Mouse (Mus musculus) hindbrain, embryonic 16.5 days (tissue): ENCODE measurements at regions not wholly inside any gene's neighbourhood (a gene's known extent, or its start where the extent isn't known, plus 50 kb on each side); places are given as distances from the start of the nearest gene placed in this dataset.

Experiments
- ATAC-seq: fragments of 200-750 bp; cut with Nextera tagmentation; 2 replicates; pipeline ENCODE4 v1.8.0; 2017; ENCODE audit warnings: moderate TSS enrichment, moderate library complexity
- H3K27ac ChIP-seq: fragments of 300-500 bp; sonication (generic); 2 replicates; pipeline ENCODE4 v1.5.1; 2014; ENCODE audit warnings: low read depth, mild to moderate bottlenecking, control low read depth, low read length, moderate library complexity
- H3K27me3 ChIP-seq: fragments of 300-500 bp; sonication (generic); replicated peaks from 2 replicates; pipeline ENCODE4 v1.6.1; 2014; ENCODE audit warnings: low read length; ENCODE audit not compliant: control insufficient read depth, insufficient read depth
- H3K36me3 ChIP-seq: fragments of 300-500 bp; sonication (generic); 2 replicates; pipeline ENCODE4 v1.6.1; 2014; ENCODE audit warnings: mild to moderate bottlenecking, low read length, moderate library complexity, mixed read lengths; ENCODE audit not compliant: control insufficient read depth, insufficient read depth
- H3K4me1 ChIP-seq: fragments of 300-500 bp; sonication (generic); 2 replicates; pipeline ENCODE4 v1.6.1; 2014; ENCODE audit warnings: low read depth, low read length; ENCODE audit not compliant: control insufficient read depth, insufficient read depth
- H3K4me2 ChIP-seq: fragments of 300-500 bp; sonication (generic); 2 replicates; pipeline ENCODE4 v1.6.1; 2014; ENCODE audit warnings: mild to moderate bottlenecking, low read length, control low read depth, moderate library complexity
- H3K4me3 ChIP-seq: fragments of 300-500 bp; sonication (generic); 2 replicates; pipeline ENCODE4 v1.5.1; 2014; ENCODE audit warnings: mild to moderate bottlenecking, low read length, control low read depth, moderate library complexity
- H3K9ac ChIP-seq: fragments of 300-500 bp; sonication (generic); 2 replicates; pipeline ENCODE4 v1.6.1; 2014; ENCODE audit warnings: low read depth, mild to moderate bottlenecking, control low read depth, low read length, moderate library complexity
- H3K9me3 ChIP-seq: fragments of 300-500 bp; sonication (generic); 2 replicates; pipeline ENCODE4 v1.6.1; 2014; ENCODE audit warnings: mild to moderate bottlenecking, low read length, moderate library complexity; ENCODE audit not compliant: control insufficient read depth
- WGBS: fragments of 180-500 bp; shearing (Covaris S2); extraction: QIAGEN DNeasy Blood & Tissue Kit; methylation state at CpG from one replicate; pipeline ENCODE4 v1.1.7; 2014; 5-methylcytosine and 5-hydroxymethylcytosine counted together

- no peaks in the 10 kb centered on the region for H3K27me3 ChIP-seq
- WGBS: 88% methylated on average over 3 of the region's 3 CpGs
- no peak overlapping the region for H3K4me3 ChIP-seq
- no peak overlapping the region for H3K27ac ChIP-seq
- no peaks in the 10 kb centered on the region for H3K9me3 ChIP-seq
- no peaks in the 10 kb centered on the region for H3K4me1 ChIP-seq
- H3K4me2 ChIP-seq: no peak overlapping the region
- ATAC-seq: no peak
- H3K36me3 ChIP-seq: no peaks in the 10 kb centered on the region
- H3K9ac ChIP-seq: no peak overlapping the region
These were observed 760.0 kb upstream of the Lrrc6 start for GRCm38 (mm10) chr15:67260666-67261065.

- H3K4me3 ChIP-seq: no peak overlapping the region
- no peak overlapping the region for H3K27ac ChIP-seq
- peak; percentile 61 for ATAC-seq
- H3K4me2 ChIP-seq: no peak overlapping the region
- H3K36me3 ChIP-seq: no peaks in the 10 kb centered on the region
- no peaks in the 10 kb centered on the region for H3K9me3 ChIP-seq
- 33% methylated on average over 4 of the region's 4 CpGs for WGBS
- peaks cover 2% of the 10 kb centered on the region; the same call in 1 of the 2 replicates for H3K27me3 ChIP-seq
- H3K4me1 ChIP-seq: peaks cover 7% of the 10 kb centered on the region; the same call in 1 of the 2 replicates
- H3K9ac ChIP-seq: no peak overlapping the region
These were observed 748.4 kb upstream of the Lrrc6 start for GRCm38 (mm10) chr15:67249147-67249546.

- Histone ChIP-seq H3K27ac (no peak overlapping the region), H3K4me3 (no peak overlapping the region)
- ATAC-seq: no peak
These were observed 747.8 kb upstream of the Lrrc6 start for GRCm38 (mm10) chr15:67248471-67248870.

GRCm38 (mm10) chr15:67245658-67246268 lies 745.1 kb upstream of the Lrrc6 start:
- Histone ChIP-seq H3K36me3 (no peaks in the 10 kb centered on the region), H3K4me2 (peak overlapping the region; percentile 10), H3K4me1 (peaks cover 7% of the 10 kb centered on the region; the same call in 1 of the 2 replicates), H3K27me3 (0 out of 2 replicates have a peak, but pooled peaks cover 2% of the 10 kb centered on the region), H3K9me3 (no peaks in the 10 kb centered on the region), H3K27ac (no peak overlapping the region), H3K4me3 (no peak overlapping the region), H3K9ac (no peak overlapping the region)
- 30% methylated on average over 4 of the region's 4 CpGs for WGBS
- no peak for ATAC-seq

More at GRCm38 (mm10) chr15:67248471-67248870, 747.8 kb upstream of the Lrrc6 start:
- H3K4me1 ChIP-seq: peaks cover 7% of the 10 kb centered on the region; the same call in 1 of the 2 replicates
- H3K9ac ChIP-seq: no peak overlapping the region
- H3K36me3 ChIP-seq: no peaks in the 10 kb centered on the region
- H3K9me3 ChIP-seq: no peaks in the 10 kb centered on the region
- no peak overlapping the region for H3K4me2 ChIP-seq
- peaks cover 2% of the 10 kb centered on the region; the same call in 1 of the 2 replicates for H3K27me3 ChIP-seq

- WGBS: 24% methylated on average over 10 of the region's 10 CpGs
These were observed 744.4 kb upstream of the Lrrc6 start for GRCm38 (mm10) chr15:67244908-67245657.

GRCm38 (mm10) chr15:67235107-67235785 lies 734.5 kb upstream of the Lrrc6 start:
- WGBS: 83% methylated on average over 5 of the region's 5 CpGs
- H3K27me3 ChIP-seq: no peaks in the 10 kb centered on the region
- ATAC-seq: no peak

More at GRCm38 (mm10) chr15:67244908-67245657, 744.4 kb upstream of the Lrrc6 start:
- H3K27me3 ChIP-seq: no peaks in the 10 kb centered on the region
- ATAC-seq: peak; percentile 87
- H3K9ac ChIP-seq: peak overlapping the region; percentile 5; the same call in 1 of the 2 replicates
- H3K4me2 ChIP-seq: peak overlapping the region; percentile 10
- H3K9me3 ChIP-seq: no peaks in the 10 kb centered on the region
- peaks cover 7% of the 10 kb centered on the region; the same call in 1 of the 2 replicates for H3K4me1 ChIP-seq
- no peak overlapping the region for H3K27ac ChIP-seq
- H3K36me3 ChIP-seq: no peaks in the 10 kb centered on the region
- H3K4me3 ChIP-seq: no peak overlapping the region

GRCm38 (mm10) chr15:67229359-67229758 lies 728.6 kb upstream of the Lrrc6 start:
- H3K4me3 ChIP-seq: no peak overlapping the region
- no peaks in the 10 kb centered on the region for H3K27me3 ChIP-seq
- 55% methylated on average over 5 of the region's 5 CpGs for WGBS
- no peak overlapping the region for H3K4me2 ChIP-seq
- no peak overlapping the region for H3K9ac ChIP-seq
- no peak; the same call in 1 of the 2 replicates for ATAC-seq
- no peaks in the 10 kb centered on the region for H3K4me1 ChIP-seq
- no peaks in the 10 kb centered on the region for H3K9me3 ChIP-seq
- H3K27ac ChIP-seq: no peak overlapping the region
- H3K36me3 ChIP-seq: no peaks in the 10 kb centered on the region

More at GRCm38 (mm10) chr15:67235107-67235785, 734.5 kb upstream of the Lrrc6 start:
- Histone ChIP-seq H3K4me1 (no peaks in the 10 kb centered on the region), H3K9ac (no peak overlapping the region), H3K36me3 (no peaks in the 10 kb centered on the region), H3K9me3 (no peaks in the 10 kb centered on the region), H3K4me3 (no peak overlapping the region), H3K4me2 (no peak overlapping the region), H3K27ac (no peak overlapping the region)

GRCm38 (mm10) chr15:67228633-67229032 lies 727.9 kb upstream of the Lrrc6 start:
- WGBS: 93% methylated on average over 2 of the region's 2 CpGs
- no peaks in the 10 kb centered on the region for H3K36me3 ChIP-seq
- H3K27me3 ChIP-seq: no peaks in the 10 kb centered on the region
- H3K4me2 ChIP-seq: no peak overlapping the region
- H3K9ac ChIP-seq: no peak overlapping the region
- H3K4me3 ChIP-seq: no peak overlapping the region
- no peaks in the 10 kb centered on the region for H3K9me3 ChIP-seq
- H3K4me1 ChIP-seq: no peaks in the 10 kb centered on the region
- no peak overlapping the region for H3K27ac ChIP-seq
- ATAC-seq: no peak
